Mouse (Mus musculus): ENCODE data around the gene 1700042G07Rik.

The 1700042G07Rik gene

GRCm38 (mm10) chr4:116173072-116173471 is at the start of gene 1700042G07Rik, which contains the start of gene Gm49337:
Gene 1700042G07Rik, plus strand, starts transcription at chr4:116173372.
Gene Gm49337, plus strand, starts transcription at chr4:116173384.
- no peak for DNase-seq (ENCODE audit: low spot score)

- peak; percentile 77 for DNase-seq (ENCODE audit: low spot score)
These were observed 49.3 kb upstream of the 1700042G07Rik start, which contains the start of the genes Rad54l and Pomgnt1 for GRCm38 (mm10) chr4:116123602-116124519. Gene Rad54l, minus strand, starts transcription at chr4:116123690. Gene Pomgnt1, plus strand, starts transcription at chr4:116123840.

DNA sequence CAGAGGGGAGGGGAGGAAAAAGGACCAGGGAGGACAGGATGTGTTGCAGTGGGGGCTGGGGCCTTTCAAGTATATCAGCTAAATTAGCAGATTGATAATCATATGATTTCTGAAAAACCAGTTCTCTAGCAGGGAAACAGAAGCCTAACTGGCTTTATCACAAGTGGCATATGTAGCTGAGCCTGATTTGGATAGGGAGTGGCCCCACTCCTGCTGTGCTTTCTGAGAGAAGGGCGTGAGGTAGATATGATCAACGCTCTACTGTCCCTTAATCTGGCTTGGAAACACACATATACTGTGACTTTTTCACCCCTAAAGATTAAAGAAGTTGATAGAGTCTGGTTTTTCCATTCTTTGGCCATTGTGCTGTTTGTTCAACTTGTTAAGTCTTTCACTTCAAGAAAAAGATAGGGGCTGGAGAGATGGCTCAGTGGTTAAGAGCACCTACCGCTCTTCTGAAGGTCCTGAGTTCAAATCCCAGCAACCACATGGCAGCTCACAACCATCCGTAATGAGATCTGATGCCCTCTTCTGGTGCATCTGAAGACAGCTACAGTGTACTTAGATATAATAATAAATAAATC is 47.3 kb upstream of the 1700042G07Rik start:
- no peak for DNase-seq (ENCODE audit: low spot score)

- no peak for DNase-seq (ENCODE audit: low spot score)
These were observed 45.2 kb upstream of the 1700042G07Rik start for GRCm38 (mm10) chr4:116127956-116128355.

GRCm38 (mm10) chr4:116133126-116133525 is 40.0 kb upstream of the 1700042G07Rik start:
- no peak for DNase-seq (ENCODE audit: low spot score)

DNA sequence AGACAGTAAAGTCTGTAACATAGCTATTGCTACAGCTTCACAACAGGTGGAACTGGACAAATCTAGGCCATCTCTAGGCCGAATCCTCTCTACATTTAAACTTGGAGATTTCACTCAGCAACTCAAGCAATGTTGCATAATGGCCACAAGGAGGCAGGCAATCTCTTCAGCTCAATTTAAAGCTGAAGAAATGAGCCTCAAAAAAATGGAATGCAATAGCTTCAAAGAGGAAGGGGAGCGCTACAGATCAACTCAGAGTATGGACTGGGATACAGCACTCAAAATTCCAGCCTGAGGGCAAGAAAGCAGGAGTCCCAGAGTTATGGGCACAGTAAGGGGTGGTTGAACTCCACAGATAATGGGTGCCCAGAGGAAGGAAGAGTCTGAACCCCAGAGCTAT is 38.2 kb upstream of the 1700042G07Rik start:
- no peak for DNase-seq (ENCODE audit: low spot score)

- no peak for DNase-seq (ENCODE audit: low spot score)
These were observed 35.7 kb upstream of the 1700042G07Rik start for GRCm38 (mm10) chr4:116137421-116137996.

DNA sequence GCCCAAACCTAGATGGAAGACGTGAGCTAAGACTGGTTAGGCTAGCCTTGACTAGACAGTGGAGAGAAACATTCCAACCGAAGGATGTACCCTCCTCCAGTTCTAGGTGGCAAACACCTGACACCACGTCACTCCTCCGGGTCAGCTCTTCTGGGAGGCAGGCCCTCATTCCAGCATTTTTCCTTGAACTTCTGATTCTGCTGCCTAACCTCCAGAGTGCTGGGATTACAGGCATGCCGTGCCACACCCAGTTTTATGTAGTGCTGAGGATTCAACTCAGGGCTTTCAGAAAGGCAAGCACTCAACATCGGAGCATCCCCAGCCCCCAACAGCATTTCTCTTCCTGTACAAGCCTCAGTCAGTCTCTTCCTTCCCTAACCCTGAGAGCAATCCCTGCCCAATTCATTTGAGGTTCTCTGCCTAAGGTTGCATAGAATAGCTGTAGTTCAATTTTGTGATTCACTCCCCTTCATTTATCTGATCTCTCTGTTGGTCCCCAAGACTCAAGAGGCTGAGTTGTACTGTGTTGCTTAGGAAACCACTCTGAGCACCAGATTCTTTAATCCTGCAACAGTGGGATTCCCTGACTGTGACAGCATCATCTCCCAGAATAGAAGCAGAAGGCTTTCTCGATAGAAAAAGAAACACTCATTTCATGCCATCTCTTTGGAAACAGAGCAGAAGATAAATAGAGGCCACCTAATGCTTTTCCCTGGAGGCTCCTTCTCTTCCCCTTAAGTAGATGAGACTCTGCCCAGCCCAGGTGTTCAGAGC is 32.2 kb upstream of the 1700042G07Rik start:
- DNase-seq (ENCODE audit: low spot score) = no peak

DNA sequence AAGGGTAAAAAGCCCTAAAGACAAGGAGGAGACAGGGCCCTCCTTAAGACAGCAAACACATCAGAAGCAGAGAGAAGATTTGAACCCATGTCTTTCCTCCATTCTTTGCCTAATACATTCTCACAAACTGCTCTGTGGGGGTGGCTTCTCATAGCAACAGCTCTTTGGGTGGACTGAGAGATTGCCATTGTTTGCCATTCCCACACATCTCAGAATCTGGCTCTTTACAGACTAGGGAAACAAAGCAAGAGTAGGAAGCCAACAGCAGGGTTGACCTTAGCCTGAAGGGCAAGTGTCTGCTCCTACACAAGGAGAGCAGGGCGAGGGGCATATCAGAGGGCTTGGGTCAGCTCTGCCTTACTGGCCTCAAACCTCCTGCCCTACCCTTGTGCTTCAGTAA is 31.4 kb upstream of the 1700042G07Rik start:
- no peak for DNase-seq (ENCODE audit: low spot score)

DNA sequence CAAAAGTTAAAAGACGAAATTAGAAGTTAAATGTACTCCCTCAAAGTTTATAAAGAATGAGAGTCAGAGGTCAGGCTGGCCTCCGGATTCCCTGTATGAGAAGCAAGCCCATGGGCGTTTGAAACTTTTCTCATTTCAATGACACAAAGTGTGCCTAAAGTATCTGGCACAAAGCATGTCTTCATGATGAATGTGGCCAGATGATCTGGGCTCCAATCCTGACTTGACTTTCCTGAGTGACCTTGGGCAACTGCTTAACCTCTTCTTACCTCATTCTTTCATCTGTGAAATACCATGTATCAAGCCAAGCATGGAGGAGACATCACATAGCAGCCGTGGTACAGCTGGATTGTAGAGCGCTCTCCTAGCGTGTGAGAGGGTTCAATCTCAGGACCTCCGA is 30.9 kb upstream of the 1700042G07Rik start:
- DNase-seq (ENCODE audit: low spot score) = no peak

GRCm38 (mm10) chr4:116143317-116143811 is 29.8 kb upstream of the 1700042G07Rik start:
- DNase-seq (ENCODE audit: low spot score) = no peak

GRCm38 (mm10) chr4:116143891-116144717 is 29.1 kb upstream of the 1700042G07Rik start:
- DNase-seq (ENCODE audit: low spot score) = peak; percentile 63

DNA sequence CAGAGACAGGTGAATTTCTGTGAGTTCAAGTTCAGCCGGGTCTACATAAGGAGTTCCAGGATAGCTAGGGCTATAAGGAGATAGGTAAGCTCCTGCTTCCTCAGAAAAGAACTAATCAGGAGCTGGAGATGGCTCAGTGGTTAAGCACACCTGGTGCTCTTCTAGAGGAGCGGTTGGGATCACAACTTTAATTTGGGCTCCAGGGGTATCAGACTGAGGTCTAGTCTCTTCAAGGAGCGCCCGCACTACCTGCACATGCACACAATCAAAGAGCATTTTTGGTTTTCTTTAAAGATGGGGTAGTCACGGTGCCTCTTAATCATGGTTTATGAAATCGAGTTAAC is 23.4 kb upstream of the 1700042G07Rik start:
- DNase-seq (ENCODE audit: low spot score) = no peak

DNA sequence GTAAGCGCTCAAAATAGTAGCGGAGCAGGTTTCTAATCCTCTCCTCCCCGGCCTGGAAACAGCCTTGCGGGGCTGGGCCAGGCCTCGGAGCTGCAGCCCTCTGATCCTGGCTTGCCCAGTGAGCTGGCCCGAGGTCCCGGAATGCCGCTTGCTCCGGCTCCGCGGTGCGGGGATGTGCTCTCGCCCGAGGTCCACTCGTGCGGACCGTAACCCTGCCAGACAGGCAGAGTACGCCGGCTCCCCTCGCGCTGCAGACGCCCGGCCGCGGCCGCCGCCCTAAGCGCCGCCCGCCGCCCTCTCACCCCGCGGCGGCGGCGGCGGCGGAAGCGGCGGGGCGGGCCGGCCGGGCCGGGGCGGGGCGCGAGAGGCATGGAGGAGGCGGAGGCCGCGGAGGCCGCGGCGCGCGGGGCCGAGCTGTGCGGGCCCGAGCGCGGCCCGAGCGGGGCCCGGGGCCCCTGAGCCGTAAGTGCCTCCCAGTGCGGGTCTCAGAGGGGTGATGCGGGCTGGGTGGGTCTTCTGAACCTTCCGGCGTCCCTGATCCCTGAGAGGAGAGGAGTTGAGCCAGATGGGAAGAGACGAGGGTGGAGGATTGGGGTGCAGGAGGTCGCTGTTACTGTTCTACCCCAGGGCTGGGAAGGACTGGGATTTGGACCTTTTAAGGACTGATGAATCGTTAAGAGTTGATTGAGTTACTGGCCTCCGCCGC is 22.9 kb upstream of the 1700042G07Rik start:
- DNase-seq (ENCODE audit: low spot score) = peak; percentile 48

DNA sequence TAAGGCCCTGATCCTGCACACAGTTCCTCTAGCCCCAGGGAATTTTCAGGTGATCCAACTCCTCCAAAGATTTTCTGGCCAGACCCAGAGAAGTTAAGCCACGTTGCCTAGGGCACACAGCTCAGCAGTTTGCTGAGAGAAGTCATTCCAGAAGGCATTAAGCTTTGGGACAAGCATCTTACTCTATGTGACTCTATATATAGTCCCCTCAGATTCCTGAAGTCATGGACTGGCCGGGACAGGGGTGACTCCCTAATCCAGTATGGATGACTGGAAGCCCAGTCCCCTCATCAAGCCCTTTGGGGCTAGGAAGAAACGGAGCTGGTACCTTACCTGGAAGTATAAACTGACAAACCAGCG is 22.3 kb upstream of the 1700042G07Rik start:
- no peak for DNase-seq (ENCODE audit: low spot score)

DNA sequence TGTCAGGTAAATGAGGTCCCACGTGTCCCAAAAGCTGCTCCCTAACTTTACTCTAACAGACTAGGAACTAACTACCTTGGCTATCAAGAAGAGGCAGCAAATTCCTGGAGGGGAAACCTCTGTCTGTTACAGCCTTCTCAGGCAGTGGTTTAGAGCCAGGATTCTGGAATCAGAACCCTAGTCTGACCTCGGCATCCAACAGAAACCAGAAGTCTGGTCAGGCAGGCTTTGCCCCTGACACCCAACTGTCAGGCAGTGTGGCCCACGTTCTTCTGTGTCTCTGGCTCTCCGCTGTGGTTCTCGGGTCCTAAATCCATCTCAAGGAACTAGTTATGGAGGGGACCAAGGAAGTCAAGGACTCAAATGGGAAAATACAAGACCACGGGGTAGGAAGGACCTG is 21.9 kb upstream of the 1700042G07Rik start, which contains the start of gene Lurap1:
Lurap1 (minus strand) TSS at position 101 of the 400 bp plus-strand sequence.
- no peak for DNase-seq (ENCODE audit: low spot score)

GRCm38 (mm10) chr4:116152702-116153101 is 20.5 kb upstream of the 1700042G07Rik start:
- no peak for DNase-seq (ENCODE audit: low spot score)

- no peak for DNase-seq (ENCODE audit: low spot score)
These were observed 15.3 kb upstream of the 1700042G07Rik start for GRCm38 (mm10) chr4:116157882-116158281.

DNA sequence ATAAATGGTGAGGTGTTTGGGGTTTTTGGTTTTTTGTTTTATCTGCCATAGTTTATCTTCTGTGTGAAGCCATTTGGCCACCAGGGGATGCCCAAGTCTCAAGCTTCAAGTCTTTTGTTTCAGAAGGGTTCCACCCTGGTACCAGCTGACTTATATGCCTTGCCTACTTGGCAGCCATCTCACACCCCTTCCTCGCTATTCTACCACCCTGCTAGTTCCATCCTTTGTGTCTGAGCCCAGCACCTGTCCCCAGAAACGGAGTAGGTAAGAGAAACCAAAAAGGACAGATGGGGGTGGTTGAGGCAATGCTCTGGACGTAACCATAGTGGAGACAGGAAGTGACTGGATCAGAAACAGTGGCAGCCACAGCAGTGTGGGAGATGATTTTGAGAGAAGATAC is 13.3 kb upstream of the 1700042G07Rik start:
- DNase-seq (ENCODE audit: low spot score) = peak; percentile 55

DNA sequence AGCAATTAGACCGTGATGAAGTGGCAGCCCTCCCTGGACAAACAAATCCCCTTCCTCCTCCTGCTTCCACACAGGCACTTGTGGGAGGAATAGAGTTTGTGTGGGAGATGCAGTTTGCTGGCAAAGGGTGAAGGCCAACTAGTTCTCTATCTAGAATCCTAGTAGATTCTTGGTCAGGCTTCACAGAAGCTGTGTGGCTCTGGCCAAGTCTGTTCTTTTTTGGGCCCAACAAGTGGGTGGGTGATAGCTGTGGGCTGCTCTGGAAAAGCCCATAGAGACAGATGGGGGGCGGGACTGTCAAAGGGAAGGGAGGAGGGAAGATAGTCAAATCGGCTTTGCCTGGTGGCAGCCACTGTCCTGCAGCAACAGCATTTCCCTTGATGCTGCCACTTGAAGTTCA is 12.4 kb upstream of the 1700042G07Rik start:
- DNase-seq (ENCODE audit: low spot score) = peak; percentile 77
